Mouse (Mus musculus) granulocyte monocyte progenitor cell, adult 5-6 weeks (primary cell): ENCODE data around the gene Tsc22d3. TPM values are rescaled to one million over a fixed set of nuclear protein-coding genes. Genes with fewer than 3 reads are reported as not detected.
"Not testable (repeated sequence)": the region's sequence is repeated elsewhere in the genome, so short reads cannot be mapped to it uniquely, and the experiment has no call there.

ENCODE experiments used
- ATAC-seq: replicated peaks from 2 replicates; pipeline ENCODE4 v1.8.0; 2016; ENCODE audit warnings: mild to moderate bottlenecking, moderate TSS enrichment, inconsistent platforms; ENCODE audit not compliant: poor library complexity, severe bottlenecking
- total RNA-seq, 2 experiments: library from RNA; stranded (forward) in 1 of 2; stranded (reverse) in 1 of 2; fragments of 200-712, 200-1000 nt in 1 of 2; fragments of >200 nt in 1 of 2; fragmentation: Nextera tagmentation in 1 of 2; gene quantifications; 2 replicates each; pipeline ENCODE4 v1.2.3; 2014 to 2017

Tsc22d3 gene
- total RNA-seq, 2 experiments from 2014 or later: 19.9 to 30.0 TPM

- ATAC-seq: no peak
Measured at GRCm38 (mm10) chrX:140567711-140568407, 32.6 kb downstream of the Tsc22d3 start.

DNA sequence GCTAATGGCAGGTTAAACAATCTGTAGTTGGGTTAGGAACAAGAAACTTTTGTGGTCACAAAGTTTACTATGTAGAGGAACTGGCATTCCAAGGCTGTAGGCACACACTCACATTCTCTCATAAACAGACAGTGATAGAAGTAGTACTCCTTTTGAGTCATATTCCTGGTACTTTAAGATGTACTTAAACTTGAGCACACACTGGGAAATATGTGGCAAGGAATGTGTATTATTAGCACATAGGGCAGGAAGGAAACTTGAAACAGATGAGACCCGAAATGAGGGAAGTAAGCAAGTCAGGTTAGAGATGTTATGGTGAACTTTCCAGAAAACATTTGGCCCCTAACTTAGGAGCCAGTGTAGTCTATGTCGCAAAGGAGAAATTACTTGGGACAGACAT lies 34.7 kb downstream of the Tsc22d3 start:
- ATAC-seq: peak; percentile 89

GRCm38 (mm10) chrX:140565212-140565611 lies 35.2 kb downstream of the Tsc22d3 start:
- ATAC-seq: no peak

DNA sequence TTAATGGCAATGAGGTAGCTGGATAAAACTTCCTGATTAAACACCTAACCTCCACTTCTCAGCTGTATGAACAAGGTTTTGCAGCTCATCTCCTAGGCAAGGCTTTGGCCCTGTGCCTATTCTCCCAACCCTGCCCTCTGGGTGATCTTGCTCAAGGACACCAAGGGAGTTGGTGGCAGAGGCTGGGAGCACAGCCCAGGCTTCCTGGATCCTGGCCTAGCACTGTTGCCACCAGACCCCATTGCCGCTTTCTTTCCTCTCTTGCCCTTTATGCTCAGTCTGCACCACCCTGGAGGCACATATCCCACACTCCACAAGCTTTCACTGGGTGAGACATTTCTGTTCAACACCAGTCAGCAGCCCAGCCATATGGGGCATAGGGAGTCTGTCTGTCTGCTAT lies 35.7 kb downstream of the Tsc22d3 start:
- no peak for ATAC-seq

DNA sequence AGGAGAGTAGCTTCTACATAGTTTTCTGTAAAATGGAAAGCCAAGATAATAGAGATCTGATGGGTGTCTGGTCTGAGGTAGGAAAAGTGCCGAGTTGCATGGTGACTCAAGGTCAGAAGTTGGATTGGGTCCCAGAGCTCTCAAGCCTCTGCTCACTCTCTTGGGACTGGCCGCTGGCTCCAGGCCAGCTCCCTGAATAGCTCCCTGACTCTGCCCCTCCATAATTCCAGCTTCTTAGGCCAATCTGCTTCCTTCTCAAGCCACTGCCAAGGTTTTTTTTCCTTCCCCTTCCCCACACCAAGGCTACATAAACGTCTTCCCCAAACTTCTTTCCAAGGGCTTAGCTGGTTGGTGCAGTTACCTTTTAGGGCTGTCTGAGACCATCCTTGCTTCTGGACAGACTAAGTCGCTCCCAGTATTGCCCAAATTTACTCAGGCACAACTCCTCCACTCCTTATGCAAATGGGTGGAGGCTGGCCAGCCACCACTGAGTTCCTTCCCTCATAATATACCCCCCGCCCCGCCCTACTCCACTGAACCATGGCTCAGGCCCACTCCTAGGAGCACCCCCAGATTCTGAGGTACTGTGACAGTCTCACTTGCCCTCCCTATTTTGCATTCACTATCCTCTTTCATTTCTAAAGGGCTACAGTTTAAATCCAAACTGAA lies 42.1 kb downstream of the Tsc22d3 start:
- ATAC-seq: no peak

- ATAC-seq: no peak
Measured at GRCm38 (mm10) chrX:140555965-140556364, 44.5 kb downstream of the Tsc22d3 start.

- ATAC-seq: no peak
Measured at GRCm38 (mm10) chrX:140555423-140555822, 45.0 kb downstream of the Tsc22d3 start.

GRCm38 (mm10) chrX:140547660-140548419 lies 52.6 kb downstream of the Tsc22d3 start:
- ATAC-seq: peak; percentile 47

- 0 out of 2 replicates have a peak, but pooled peaks have one; percentile 15 for ATAC-seq
Measured at GRCm38 (mm10) chrX:140544737-140545136, 55.7 kb downstream of the Tsc22d3 start.

- ATAC-seq: peak; percentile 73
Measured at GRCm38 (mm10) chrX:140542938-140543673, 57.4 kb downstream of the Tsc22d3 start.

- peak; percentile 10; the same call in 1 of the 2 replicates for ATAC-seq
Measured at GRCm38 (mm10) chrX:140542474-140542845, 58.0 kb downstream of the Tsc22d3 start.

DNA sequence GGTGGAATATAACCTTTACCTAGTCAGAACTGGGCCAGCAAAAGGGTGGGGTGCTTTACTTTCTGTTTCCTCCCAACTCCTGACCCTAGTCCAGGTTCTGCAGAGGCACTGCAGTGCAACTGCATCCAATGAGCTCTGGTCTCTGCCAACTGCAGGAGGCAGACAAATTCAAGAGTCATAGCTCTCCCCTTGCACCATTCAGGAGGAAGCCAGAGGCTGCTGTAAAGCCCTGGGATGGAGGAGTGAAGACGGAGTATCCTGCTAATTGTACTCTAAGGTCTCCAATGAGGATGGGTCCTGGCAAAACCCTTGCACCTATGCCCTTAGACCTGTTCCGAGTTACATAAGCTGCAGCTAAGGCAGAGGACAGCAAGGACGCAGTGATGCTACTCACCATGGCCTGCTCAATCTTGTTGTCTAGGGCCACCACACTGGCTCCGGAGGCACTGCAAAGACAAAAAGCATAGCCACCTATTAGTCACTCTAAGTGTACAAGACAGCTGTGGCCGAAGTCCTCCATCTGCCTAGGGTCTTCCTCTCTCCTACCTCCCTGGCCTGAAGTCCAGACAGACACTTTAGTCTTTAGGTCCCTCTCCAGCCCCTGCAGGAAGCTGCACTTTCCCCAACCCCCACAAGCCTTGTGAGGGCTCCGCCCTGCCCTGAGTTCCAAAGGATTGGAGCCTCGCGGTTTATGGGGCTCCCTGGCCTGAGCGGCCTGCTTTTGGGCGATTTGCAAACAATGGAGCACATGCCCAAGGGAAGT lies 58.6 kb downstream of the Tsc22d3 start:
- ATAC-seq: 0 out of 2 replicates have a peak, but pooled peaks have one; percentile 8

GRCm38 (mm10) chrX:140540500-140541114 lies 59.9 kb downstream of the Tsc22d3 start:
- ATAC-seq: no peak

DNA sequence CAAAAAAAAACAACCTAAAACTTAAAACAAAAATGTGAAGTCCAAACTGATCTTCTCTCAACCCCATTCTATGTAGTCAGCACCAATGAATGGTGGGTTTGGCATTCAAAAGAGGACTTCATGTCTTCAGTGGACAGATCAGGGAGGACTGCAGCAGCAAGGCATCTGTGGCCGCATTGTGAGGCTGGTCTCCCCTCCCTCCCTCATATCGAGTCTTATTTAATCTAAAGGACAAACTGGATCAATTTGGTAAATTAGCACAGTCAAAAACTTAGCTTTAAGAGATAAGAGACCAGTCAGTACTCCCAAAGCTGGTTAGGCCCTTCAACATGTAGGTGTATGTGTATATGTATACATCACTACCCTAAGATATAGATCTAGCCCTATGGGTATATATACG lies 60.6 kb downstream of the Tsc22d3 start:
- ATAC-seq: not testable (repeated sequence)

- no peak for ATAC-seq
Measured at GRCm38 (mm10) chrX:140539111-140539680, 61.3 kb downstream of the Tsc22d3 start.

GRCm38 (mm10) chrX:140538649-140539048 lies 61.8 kb downstream of the Tsc22d3 start:
- ATAC-seq: no peak

DNA sequence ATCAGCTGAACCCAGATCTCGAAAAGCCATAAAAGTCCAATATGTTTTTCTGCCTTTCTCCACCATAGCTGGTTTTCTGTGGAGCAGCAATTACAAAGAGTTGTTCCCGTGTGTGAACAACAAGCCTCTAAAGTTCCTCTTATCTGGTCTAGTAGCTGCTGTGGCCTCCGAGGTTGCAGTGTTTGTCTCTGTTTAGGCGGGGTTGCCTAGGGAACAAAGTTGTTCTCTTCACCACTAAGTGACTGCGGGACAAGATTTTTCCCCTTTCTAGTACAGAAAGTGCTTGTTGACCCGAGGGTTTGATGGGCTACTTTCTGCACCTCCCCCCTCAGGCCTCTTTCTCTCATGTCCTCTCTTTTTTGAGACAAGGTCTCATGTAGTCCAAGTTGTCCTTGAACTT lies 62.8 kb downstream of the Tsc22d3 start:
- ATAC-seq: peak; percentile 75

- ATAC-seq: no peak
Measured at GRCm38 (mm10) chrX:140535487-140535886, 65.0 kb downstream of the Tsc22d3 start.

- no peak for ATAC-seq
Measured at GRCm38 (mm10) chrX:140534306-140534705, 66.2 kb downstream of the Tsc22d3 start.
